Mouse (Mus musculus): Measurements from ENCODE around the gene Trappc6a. TPM values are rescaled to one million over a fixed set of nuclear protein-coding genes. Genes with fewer than 3 reads are reported as not detected.

Gene Trappc6a
- polyA plus RNA-seq, 1 experiment = 62.1 TPM

- peaks cover 18% of the 10 kb centered on the region for H3K4me1 ChIP-seq (ENCODE audit: control insufficient read depth, insufficient read depth, low read length)
- H3K27me3 ChIP-seq (ENCODE audit: control insufficient read depth, insufficient read depth, low read length) = no peaks in the 10 kb centered on the region
- no peaks in the 10 kb centered on the region for H3K36me3 ChIP-seq (ENCODE audit: control insufficient read depth, insufficient read depth, low read length)
- peak within 1 kb of the TSS; percentile 97 for H3K4me3 ChIP-seq (ENCODE audit: control insufficient read depth, low read depth, low read length)
- TF ChIP-seq CTCF (IDR thresholded peaks at IDR 0.05; ENCODE audit: control insufficient read depth, insufficient read depth, insufficient replicate concordance, low read depth, low read length) = no peak
- TF ChIP-seq POLR2A (IDR thresholded peaks at IDR 0.05; ENCODE audit: control insufficient read depth, low read depth, low read length) = no peak
- H3K27ac ChIP-seq (ENCODE audit: control insufficient read depth, insufficient read depth, low read depth, low read length) = peak within 1 kb of the TSS; percentile 93
These were observed 54.6 kb downstream of the Trappc6a start, which contains the start of gene Ppp1r37 for GRCm38 (mm10) chr7:19562643-19563410. Ppp1r37 (minus strand) TSS chr7:19563076.

GRCm38 (mm10) chr7:19563884-19564283, 55.7 kb downstream of the Trappc6a start:
- TF ChIP-seq CTCF (IDR thresholded peaks at IDR 0.05; ENCODE audit: control insufficient read depth, insufficient read depth, insufficient replicate concordance, low read depth, low read length) = no peak
- TF ChIP-seq POLR2A (IDR thresholded peaks at IDR 0.05; ENCODE audit: control insufficient read depth, low read depth, low read length) = no peak
- no peak overlapping the region for H3K27ac ChIP-seq (ENCODE audit: control insufficient read depth, insufficient read depth, low read depth, low read length)
- no peak overlapping the region for H3K4me3 ChIP-seq (ENCODE audit: control insufficient read depth, low read depth, low read length)
- H3K4me1 ChIP-seq (ENCODE audit: control insufficient read depth, insufficient read depth, low read length) = peaks cover 15% of the 10 kb centered on the region
- no peaks in the 10 kb centered on the region for H3K36me3 ChIP-seq (ENCODE audit: control insufficient read depth, insufficient read depth, low read length)
- H3K27me3 ChIP-seq (ENCODE audit: control insufficient read depth, insufficient read depth, low read length) = no peaks in the 10 kb centered on the region

- Histone ChIP-seq H3K36me3 (ENCODE audit: control insufficient read depth, insufficient read depth, low read length) (no peaks in the 10 kb centered on the region), H3K27me3 (ENCODE audit: control insufficient read depth, insufficient read depth, low read length) (no peaks in the 10 kb centered on the region), H3K4me3 (ENCODE audit: control insufficient read depth, low read depth, low read length) (no peak overlapping the region), H3K27ac (ENCODE audit: control insufficient read depth, insufficient read depth, low read depth, low read length) (no peak overlapping the region), H3K4me1 (ENCODE audit: control insufficient read depth, insufficient read depth, low read length) (peaks cover 15% of the 10 kb centered on the region)
- TF ChIP-seq CTCF (IDR thresholded peaks at IDR 0.05; ENCODE audit: control insufficient read depth, insufficient read depth, insufficient replicate concordance, low read depth, low read length) (peak; percentile 14; the same call in 1 of the 2 replicates), POLR2A (IDR thresholded peaks at IDR 0.05; ENCODE audit: control insufficient read depth, low read depth, low read length) (no peak)
These were observed 56.3 kb downstream of the Trappc6a start for GRCm38 (mm10) chr7:19564455-19564854.

Other genes starting within 250 kb of the Trappc6a start
- gene Vasp, start 236.6 kb upstream of the Trappc6a start, polyA plus RNA-seq (2012; rRNA removed) = 42.4 and 44.7 TPM in 2 replicates
- 0.20 and 0.30 TPM in 2 replicates for gene Ppm1n, start 228.3 kb upstream of the Trappc6a start, polyA plus RNA-seq (2012; rRNA removed)
- gene Rtn2, start 225.8 kb upstream of the Trappc6a start, polyA plus RNA-seq (2012; rRNA removed) = 15.6 and 17.4 TPM in 2 replicates
- gene Fosb, start 198.3 kb upstream of the Trappc6a start, polyA plus RNA-seq (2012; rRNA removed) = 3.9 and 4.1 TPM in 2 replicates
- gene Ercc1, start 163.6 kb upstream of the Trappc6a start, polyA plus RNA-seq (2012; rRNA removed) = 50.1 and 66.6 TPM in 2 replicates
- gene Cd3eap, start 148.9 kb upstream of the Trappc6a start, polyA plus RNA-seq (2012; rRNA removed) = 2.8 and 3.2 TPM in 2 replicates
- 49.5 and 71.4 TPM in 2 replicates for gene Ppp1r13l, start 148.6 kb upstream of the Trappc6a start, polyA plus RNA-seq (2012; rRNA removed)
- 50.6 and 53.3 TPM in 2 replicates for gene Ercc2, start 126.4 kb upstream of the Trappc6a start, polyA plus RNA-seq (2012; rRNA removed)
- gene Klc3, start 104.3 kb upstream of the Trappc6a start, polyA plus RNA-seq (2012; rRNA removed) = 33.3 and 39.9 TPM in 2 replicates
- gene Ckm, start 103.6 kb upstream of the Trappc6a start, polyA plus RNA-seq (2012; rRNA removed) = 2.4 and 8.7 TPM in 2 replicates
- gene Mark4, start 49.6 kb upstream of the Trappc6a start, polyA plus RNA-seq (2012; rRNA removed) = 13.2 and 14.1 TPM in 2 replicates
- 26.1 and 27.2 TPM in 2 replicates for gene Exoc3l2, start 45.1 kb upstream of the Trappc6a start, polyA plus RNA-seq (2012; rRNA removed)
- 3.0 and 3.7 TPM in 2 replicates for gene Bloc1s3, start within 50 bp of the Trappc6a start, polyA plus RNA-seq (2012; rRNA removed)
- 5.6 and 6.9 TPM in 2 replicates for gene Nkpd1, start 9.4 kb downstream of the Trappc6a start, polyA plus RNA-seq (2012; rRNA removed)
- 37.3 and 48.4 TPM in 2 replicates for gene Ppp1r37, start 54.7 kb downstream of the Trappc6a start, polyA plus RNA-seq (2012; rRNA removed)
- gene Zfp296, start 68.9 kb downstream of the Trappc6a start, polyA plus RNA-seq (2012; rRNA removed) = 7.0 and 10.5 TPM in 2 replicates
- gene Gemin7, start 69.2 kb downstream of the Trappc6a start, polyA plus RNA-seq (2012; rRNA removed) = 64.1 and 68.2 TPM in 2 replicates
- gene Clasrp, start 96.1 kb downstream of the Trappc6a start, polyA plus RNA-seq (2012; rRNA removed) = 93.7 and 99.3 TPM in 2 replicates
- 4.1 and 5.1 TPM in 2 replicates for gene Relb, start 121.0 kb downstream of the Trappc6a start, polyA plus RNA-seq (2012; rRNA removed)
- 81.1 and 85.6 TPM in 2 replicates for gene Clptm1, start 156.6 kb downstream of the Trappc6a start, polyA plus RNA-seq (2012; rRNA removed)
- 0.38 and 0.47 TPM in 2 replicates for gene Apoc2, start 169.5 kb downstream of the Trappc6a start, polyA plus RNA-seq (2012; rRNA removed)
- gene Gm44805, start 173.0 kb downstream of the Trappc6a start, polyA plus RNA-seq (2012; rRNA removed) = not detected in 2 replicates
- gene Apoc4, start 173.1 kb downstream of the Trappc6a start, polyA plus RNA-seq (2012; rRNA removed) = not detected in 2 replicates
- gene Apoc1, start 184.3 kb downstream of the Trappc6a start, polyA plus RNA-seq (2012; rRNA removed) = 17.3 and 21.1 TPM in 2 replicates
- 122 and 180 TPM in 2 replicates for gene Apoe, start 190.8 kb downstream of the Trappc6a start, polyA plus RNA-seq (2012; rRNA removed)
- 36.8 and 38.3 TPM in 2 replicates for gene Tomm40, start 207.0 kb downstream of the Trappc6a start, polyA plus RNA-seq (2012; rRNA removed)
- gene Nectin2, start 242.1 kb downstream of the Trappc6a start, polyA plus RNA-seq (2012; rRNA removed) = 69.1 and 71.8 TPM in 2 replicates